ENCODE assay signal across 8 mouse cellular contexts in the genomic region with DNA sequence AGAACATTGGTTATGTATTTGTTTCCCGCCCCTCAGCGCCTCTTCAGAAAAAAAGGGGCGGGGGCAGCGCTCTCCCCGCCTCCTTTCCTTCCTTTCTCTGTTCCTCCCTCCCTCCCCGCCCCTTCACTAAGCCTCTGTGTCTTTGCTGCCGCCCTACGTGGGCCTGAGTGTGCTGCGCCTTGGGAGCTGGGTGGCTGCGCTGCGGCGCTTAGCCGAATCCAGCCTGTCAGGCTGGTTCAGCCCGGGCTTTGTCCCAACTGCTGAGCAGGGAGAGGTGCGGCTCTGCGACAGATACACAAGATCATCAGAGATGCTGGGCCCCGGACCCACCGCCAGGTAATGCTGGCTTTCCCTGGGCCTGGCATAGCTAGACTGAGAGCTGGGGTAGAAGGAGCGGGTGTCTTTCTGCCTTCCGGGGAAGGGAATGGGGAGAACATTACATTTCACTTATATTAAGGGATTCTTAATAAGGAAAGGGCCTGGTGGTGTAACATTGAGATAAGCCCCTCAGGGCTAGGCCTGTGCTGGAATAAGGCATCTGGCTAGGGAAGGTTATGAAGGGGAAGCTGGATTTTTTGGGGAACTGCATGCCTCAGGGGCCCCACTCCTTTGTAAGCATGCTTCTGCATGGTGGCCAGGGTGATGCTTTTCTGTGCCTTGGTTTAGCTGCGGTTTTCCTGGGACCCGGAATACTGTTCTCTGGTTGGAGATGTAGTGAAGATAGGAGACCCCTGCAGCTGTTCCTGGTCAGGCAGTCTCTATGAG. TPM values are rescaled to one million over a fixed set of nuclear protein-coding genes. Genes with fewer than 3 reads are reported as not detected.
DNase-seq lines count a peak whose midpoint lies in the region.

No protein-coding gene starts in this region.

- DNase-seq in adrenal gland, adult 18-20 months (ENCODE audit: low spot score in 2 of 2): peak; percentile 50 to 60
- peak; percentile 92 for DNase-seq in embryo, embryonic 10.5 days (ENCODE audit: low spot score)
- DNase-seq in gastrocnemius, postnatal 14 days: peak; percentile 75
- DNase-seq in induced T-regulatory cell, adult 2 months (ENCODE audit: low read depth): peak; percentile 76
- DNase-seq in left cerebral cortex, adult 9 months (ENCODE audit: low spot score in 2 of 2): peak; percentile 76 to 84
- peak; percentile 87 to 91 for DNase-seq in right cerebral cortex, postnatal 10 days (ENCODE audit: low spot score in 2 of 2)
- DNase-seq in urinary bladder, postnatal 14 days (ENCODE audit: low spot score): peak; percentile 71

- peak overlapping the region; percentile 92 for H3K4me3 ChIP-seq in megakaryocyte, embryonic 14.5 days (replicated peaks)

- intact Hi-C loops in gastrocnemius, postnatal 14 days (cut with DNase I; ENCODE audit: low total_unique reads): no loop called here

- H3K36me3 ChIP-seq in megakaryocyte, embryonic 14.5 days (replicated peaks; ENCODE audit: low read length): no peaks in the 10 kb centered on the region

- H3K4me1 ChIP-seq in megakaryocyte, embryonic 14.5 days: peaks cover 24% of the 10 kb centered on the region

- no peaks in the 10 kb centered on the region for H3K9me3 ChIP-seq in megakaryocyte, embryonic 14.5 days

- no peaks in the 10 kb centered on the region for H3K27me3 ChIP-seq in megakaryocyte, embryonic 14.5 days (replicated peaks)

RNA-seq across cellular contexts. Expression of a gene that starts 54.6 kb away (rescaled TPM):
- 10 to 100 TPM; 26.9 to 31.3 TPM for total RNA-seq in adrenal gland, adult 18-20 months (2021)
- total RNA-seq in gastrocnemius, postnatal 14 days (2021): 100 to 1,000 TPM; 106 to 120 TPM
- 0.62 and 3.1 TPM in 2 replicates for polyA plus RNA-seq in megakaryocyte, embryonic 14.5 days (2012; ENCODE audit: insufficient read depth, low replicate concordance)

Comparison
In these comparisons a context has a peak if more than half of its experiments do, and no peak if none do; other contexts are left out.
1. Peak in every context shown above with its lines: DNase-seq and H3K4me3 ChIP-seq.